Mouse (Mus musculus) bone marrow, adult 2 months (tissue): ENCODE measurements around the gene Rab36. TPM values are rescaled to one million over a fixed set of nuclear protein-coding genes. Genes with fewer than 3 reads are reported as not detected.
"Not testable (repeated sequence)": the region's sequence is repeated elsewhere in the genome, so short reads cannot be mapped to it uniquely, and the experiment has no call there.

Experiments
- H3K27ac ChIP-seq: fragments of 200-500 bp; 2 replicates; pipeline ENCODE4 v1.5.1; 2012; ENCODE audit warnings: low read depth, mild to moderate bottlenecking, control low read depth, inconsistent platforms, low read length; ENCODE audit not compliant: control insufficient read depth, poor library complexity, insufficient read depth
- H3K4me1 ChIP-seq: fragments of 200-500 bp; 2 replicates; pipeline ENCODE4 v1.6.1; 2011; ENCODE audit warnings: low read length; ENCODE audit not compliant: control insufficient read depth, insufficient read depth
- H3K4me3 ChIP-seq: fragments of 200-500 bp; replicated peaks from 2 replicates; pipeline ENCODE3; 2011; ENCODE audit warnings: mild to moderate bottlenecking, low read depth, low read length, control low read depth; ENCODE audit not compliant: control insufficient read depth
- CTCF ChIP-seq: fragments of 200-500 bp; IDR thresholded peaks from 2 replicates; pipeline ENCODE4 v1.5.1; 2011; ENCODE audit warnings: low read length, control low read depth; ENCODE audit not compliant: control insufficient read depth, insufficient read depth
- POLR2A ChIP-seq: fragments of 200-500 bp; IDR thresholded peaks from 2 replicates; pipeline ENCODE4 v1.6.1; 2011; ENCODE audit warnings: low read depth, mild to moderate bottlenecking, control low read depth, low read length, borderline replicate concordance; ENCODE audit not compliant: control insufficient read depth
- WGBS: fragments of 180-500 bp; shearing (Covaris S2); methylation state at CpG from one replicate; pipeline ENCODE4 v1.1.7; 2018; 5-methylcytosine and 5-hydroxymethylcytosine counted together
- polyA plus RNA-seq: library from polyadenylated mRNA; stranded (reverse); fragments of >200 nt; gene quantifications from 2 replicates; pipeline ENCODE4 v1.2.4, GENCODE M21; 2011; ENCODE audit warnings: low replicate concordance; ENCODE audit not compliant: missing spikeins, insufficient read depth, insufficient read length

The Rab36 gene
- polyA plus RNA-seq, 1 experiment: 9.9 TPM

DNA sequence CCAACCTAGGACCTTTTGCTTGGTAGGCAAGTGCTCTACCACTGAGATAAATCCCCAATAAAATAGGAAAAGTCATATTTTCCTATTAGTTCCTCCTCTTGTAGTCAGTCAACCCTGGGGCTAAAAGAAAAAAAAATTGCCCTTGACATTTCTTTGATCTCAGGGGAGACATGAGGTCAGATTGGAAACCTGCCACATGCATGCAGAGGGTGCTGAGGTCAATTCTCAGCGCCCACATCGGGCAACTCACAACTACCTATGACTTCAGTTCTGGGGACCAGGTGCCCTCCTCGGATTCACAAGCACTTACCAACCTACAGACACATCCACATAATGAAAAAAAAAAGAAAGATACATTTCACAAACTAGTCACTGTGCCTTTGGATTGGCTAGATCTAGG lies 6.6 kb upstream of the Rab36 start:
- H3K27ac ChIP-seq: no peak overlapping the region
- H3K4me3 ChIP-seq: no peak overlapping the region
- TF ChIP-seq POLR2A (no peak), CTCF (no peak)
- H3K4me1 ChIP-seq: no peaks in the 10 kb centered on the region
- WGBS: 65% methylated on average over 3 of the region's 3 CpGs

DNA sequence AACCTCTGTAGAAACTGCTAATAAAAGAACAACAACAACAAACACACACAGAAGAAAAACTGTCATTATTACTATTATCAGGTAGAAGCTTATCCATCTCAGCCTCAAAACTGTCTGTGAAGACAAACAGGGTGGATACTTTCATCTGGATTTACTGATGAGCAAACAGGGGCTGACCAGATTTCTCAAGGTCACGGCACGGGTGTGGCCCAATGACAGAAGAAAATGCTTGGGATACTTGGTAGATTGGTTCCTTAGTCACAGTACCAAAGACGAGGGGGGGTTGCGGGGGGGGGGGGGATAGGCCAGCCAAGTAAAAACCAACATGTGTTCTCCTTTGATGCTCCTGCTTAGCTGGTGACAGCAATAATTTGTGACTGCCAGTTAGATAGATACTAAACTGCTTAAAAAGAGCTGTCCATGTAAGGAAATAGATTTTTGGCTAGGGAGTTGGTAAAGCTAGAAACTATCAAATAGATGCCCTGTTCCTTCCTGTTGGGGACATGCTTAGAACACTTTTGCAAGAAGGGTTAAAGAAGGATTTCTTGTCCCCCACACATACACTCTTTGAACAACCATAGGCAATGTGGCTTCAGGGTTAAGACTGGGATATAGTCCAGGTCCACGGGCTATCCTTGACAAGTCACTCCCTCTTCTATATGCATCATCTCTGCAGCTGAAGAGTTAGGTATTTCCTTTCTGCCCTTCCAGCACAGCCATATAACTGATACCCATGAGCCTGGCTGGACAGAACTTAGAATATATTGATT lies 5.3 kb upstream of the Rab36 start:
- WGBS: 63% methylated on average over 5 of the region's 5 CpGs
- no peak overlapping the region for H3K27ac ChIP-seq
- TF ChIP-seq CTCF (no peak), POLR2A (no peak)
- H3K4me1 ChIP-seq: no peaks in the 10 kb centered on the region
- no peak overlapping the region for H3K4me3 ChIP-seq

DNA sequence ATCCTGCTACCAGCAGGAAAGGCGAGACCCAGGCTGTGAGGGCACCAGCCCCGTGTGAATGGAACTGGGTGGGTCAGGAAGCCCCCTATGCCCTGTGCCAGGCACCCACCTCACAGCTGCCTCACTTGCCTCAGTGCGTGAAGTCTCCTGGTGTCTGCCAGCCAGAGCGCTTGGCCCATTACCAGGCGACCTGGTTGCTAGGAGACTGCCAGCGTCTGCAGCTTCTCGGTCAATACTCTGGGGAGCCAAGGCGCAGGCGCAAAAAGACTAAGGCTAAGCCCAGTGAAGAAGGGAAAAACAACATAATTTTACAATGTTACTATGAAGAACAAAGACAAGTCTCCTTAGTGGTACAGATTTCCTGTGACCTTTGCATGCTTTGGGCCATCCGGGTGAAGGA lies 4.5 kb upstream of the Rab36 start, which contains the start of gene Rsph14:
Gene Rsph14, minus strand, starts transcription at position 192 of the 400 bp plus-strand sequence.
- WGBS: 48% methylated on average over 10 of the region's 10 CpGs
- TF ChIP-seq POLR2A (no peak), CTCF (no peak)
- Histone ChIP-seq H3K4me1 (peaks cover 3% of the 10 kb centered on the region), H3K27ac (no peak within 1 kb of the TSS), H3K4me3 (no peak within 1 kb of the TSS)

DNA sequence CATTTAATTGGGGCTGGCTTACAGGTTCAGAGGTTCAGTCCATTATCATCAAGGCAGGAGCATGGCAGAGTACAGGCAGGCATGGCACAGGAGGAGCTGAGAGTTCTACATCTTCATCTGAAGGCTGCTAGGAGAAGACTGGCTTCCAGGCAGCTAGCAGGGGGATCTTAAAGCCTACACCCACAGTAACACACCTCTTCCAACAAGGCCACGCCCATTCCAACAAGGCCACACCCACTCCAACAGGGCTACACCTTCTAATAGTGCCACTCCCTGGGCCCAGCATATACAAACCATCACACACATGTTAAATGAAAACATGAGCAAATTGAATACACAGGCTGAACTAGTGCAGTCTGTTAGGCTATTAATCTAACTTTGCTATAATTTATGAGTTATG lies 5.2 kb downstream of the Rab36 start:
- H3K4me3 ChIP-seq, H3K27ac ChIP-seq, H3K4me1 ChIP-seq: not testable (repeated sequence)
- WGBS: 27% methylated on average over 1 of the region's 1 CpGs

DNA sequence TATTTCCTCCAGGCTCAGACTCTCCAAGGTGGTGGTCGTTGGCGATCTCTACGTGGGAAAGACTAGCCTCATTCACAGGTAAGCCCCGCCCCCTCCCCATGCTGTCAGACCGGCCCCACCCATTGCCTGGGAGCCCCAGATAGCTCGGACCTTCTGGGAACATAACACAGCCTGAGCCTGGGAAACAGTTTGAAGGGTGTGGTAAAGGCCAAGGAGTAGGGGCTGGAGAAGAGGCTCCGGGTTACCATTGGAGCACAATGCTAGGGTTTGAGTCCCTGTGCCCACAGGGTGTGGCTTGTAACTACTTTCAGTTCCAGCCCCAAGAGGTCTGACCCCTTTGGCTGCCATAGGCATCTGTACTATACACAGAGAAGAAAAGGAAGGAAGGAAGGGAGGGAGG lies 7.6 kb downstream of the Rab36 start:
- no peak overlapping the region for H3K4me3 ChIP-seq
- H3K4me1 ChIP-seq: no peaks in the 10 kb centered on the region
- H3K27ac ChIP-seq: no peak overlapping the region
- TF ChIP-seq POLR2A (no peak), CTCF (no peak)
- 48% methylated on average over 7 of the region's 7 CpGs for WGBS

DNA sequence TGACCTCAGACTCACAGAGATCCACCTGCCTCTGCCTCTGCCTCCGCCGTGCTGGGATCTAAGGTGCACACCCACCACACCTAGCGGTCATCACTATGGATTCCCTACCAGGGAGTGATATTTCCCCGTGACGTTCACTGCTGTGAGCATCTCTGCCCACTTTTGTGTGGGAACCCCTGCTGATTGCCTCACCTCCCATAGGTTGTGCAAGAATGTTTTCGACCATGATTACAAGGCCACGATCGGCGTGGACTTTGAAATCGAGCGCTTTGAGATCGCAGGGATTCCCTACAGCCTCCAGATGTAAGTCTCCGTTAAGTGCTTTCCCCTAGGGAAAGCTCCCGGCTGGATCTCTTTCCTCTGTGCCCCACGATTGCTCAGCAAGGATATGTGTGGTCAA lies 9.0 kb downstream of the Rab36 start:
- WGBS: 55% methylated on average over 15 of the region's 15 CpGs
- Histone ChIP-seq H3K4me1 (no peaks in the 10 kb centered on the region), H3K4me3 (no peak overlapping the region), H3K27ac (no peak overlapping the region)
- TF ChIP-seq POLR2A (no peak), CTCF (no peak)

DNA sequence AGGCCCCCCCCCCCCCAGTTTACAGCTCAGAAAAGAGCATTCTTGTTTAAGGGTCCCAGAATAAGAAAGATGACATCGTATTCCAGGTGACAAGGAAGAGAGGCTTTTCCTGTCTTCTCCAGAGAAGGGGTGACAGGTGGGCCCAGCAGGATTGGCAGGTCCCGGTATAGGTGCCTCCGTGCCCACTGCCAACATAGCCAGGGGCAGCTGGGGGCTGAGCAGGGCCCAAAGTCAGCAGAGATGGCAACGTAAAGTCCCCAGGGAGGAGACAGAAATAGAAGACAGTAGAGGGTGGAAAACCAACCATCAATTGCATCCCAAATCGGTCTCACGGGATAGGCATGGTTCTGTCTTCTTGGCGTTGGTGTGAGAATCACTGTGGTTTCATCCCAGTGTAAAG lies 11.9 kb downstream of the Rab36 start:
- no peak for TF ChIP-seq CTCF
- TF ChIP-seq POLR2A: no peak
- 82% methylated on average over 7 of the region's 7 CpGs for WGBS
- Histone ChIP-seq H3K4me1 (no peaks in the 10 kb centered on the region), H3K4me3 (no peak overlapping the region), H3K27ac (no peak overlapping the region)

DNA sequence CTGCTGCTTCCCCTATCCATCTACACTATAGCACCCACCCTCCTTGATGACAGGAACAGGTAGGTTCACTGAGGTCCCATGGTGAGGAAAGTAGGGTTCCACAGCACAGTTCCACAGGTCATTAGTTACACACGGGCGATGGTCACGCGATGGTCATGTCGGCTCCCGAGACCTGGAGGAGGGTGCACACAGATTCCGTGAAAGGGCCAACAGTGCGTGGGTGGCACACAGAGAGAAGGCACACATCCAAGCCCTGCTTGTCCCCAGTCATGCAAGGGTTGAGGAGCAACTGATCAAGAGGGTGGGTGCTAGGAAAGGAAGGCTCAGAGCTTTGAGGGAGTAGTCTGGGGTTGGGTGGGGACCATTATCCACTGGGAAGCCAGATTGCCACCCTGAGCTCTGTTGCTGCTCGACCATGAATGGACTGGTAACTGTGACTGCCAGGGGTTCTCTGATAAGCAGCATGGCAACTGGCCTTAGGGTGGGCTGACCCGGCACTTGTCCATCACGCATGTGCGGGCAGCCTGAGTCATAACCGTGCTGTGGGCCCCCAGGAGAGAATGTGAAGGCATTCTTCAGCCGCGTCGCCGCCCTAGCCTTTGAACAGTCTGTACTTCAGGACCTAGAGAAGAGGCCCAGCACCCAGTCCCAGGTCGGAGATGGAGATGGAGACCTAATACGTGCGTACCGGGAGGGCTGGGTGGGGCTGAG lies 14.7 kb downstream of the Rab36 start:
- TF ChIP-seq CTCF: no peak
- no peak for TF ChIP-seq POLR2A
- WGBS: 91% methylated on average over 21 of the region's 21 CpGs
- no peak overlapping the region for H3K27ac ChIP-seq
- no peak overlapping the region for H3K4me3 ChIP-seq
- H3K4me1 ChIP-seq: peaks cover 5% of the 10 kb centered on the region; the same call in 1 of the 2 replicates
